Mouse (Mus musculus): ENCODE results near the gene Stoml1.

DNA sequence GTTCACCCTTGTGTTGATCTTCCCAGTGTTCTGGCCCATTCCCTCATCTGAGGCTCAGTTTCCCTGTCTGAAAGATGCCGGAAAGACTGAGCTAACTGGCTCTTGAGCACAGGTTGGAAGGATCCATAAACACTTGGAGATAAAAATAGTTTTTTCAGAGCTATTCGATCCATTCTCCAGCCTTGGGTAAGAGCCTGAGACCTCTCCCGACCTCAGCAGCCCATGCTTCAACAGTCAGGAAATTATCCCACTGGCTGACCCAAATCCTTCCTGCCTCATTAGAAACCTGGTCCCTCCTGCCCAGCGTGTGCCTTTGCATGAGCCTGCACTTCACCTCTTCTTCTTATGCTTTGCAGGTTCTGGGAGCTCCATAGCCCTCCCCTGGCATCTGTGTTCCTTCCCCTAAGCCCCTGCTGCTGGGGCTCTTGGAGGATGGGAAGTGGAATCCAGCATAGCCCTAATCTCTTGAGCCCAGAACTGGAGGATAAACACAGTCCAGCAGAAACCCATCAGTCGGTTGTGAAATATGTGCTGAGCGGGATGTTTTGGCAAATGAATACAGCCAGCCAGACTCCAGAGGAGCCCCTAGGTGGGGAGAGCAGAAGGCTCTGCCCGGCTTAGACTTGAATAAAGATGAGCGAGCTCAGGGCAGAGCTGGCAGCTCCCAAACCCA is 50.8 kb downstream of the Stoml1 start:
- TF ChIP-seq POLR2A (IDR thresholded peaks at IDR 0.05; ENCODE audit: low read depth, low read length) (no peak), CTCF (IDR thresholded peaks at IDR 0.05; ENCODE audit: extremely low read depth, insufficient read depth, insufficient read length, insufficient replicate concordance) (no peak)

Data from spleen, adult 2 months (tissue).